Mouse (Mus musculus): Measurements from ENCODE around the gene Bbs12.

The Bbs12 gene

GRCm38 (mm10) chr3:37326627-37327026 lies 14.3 kb downstream of the Bbs12 start:
- no peak for DNase-seq (ENCODE audit: low spot score)

DNA sequence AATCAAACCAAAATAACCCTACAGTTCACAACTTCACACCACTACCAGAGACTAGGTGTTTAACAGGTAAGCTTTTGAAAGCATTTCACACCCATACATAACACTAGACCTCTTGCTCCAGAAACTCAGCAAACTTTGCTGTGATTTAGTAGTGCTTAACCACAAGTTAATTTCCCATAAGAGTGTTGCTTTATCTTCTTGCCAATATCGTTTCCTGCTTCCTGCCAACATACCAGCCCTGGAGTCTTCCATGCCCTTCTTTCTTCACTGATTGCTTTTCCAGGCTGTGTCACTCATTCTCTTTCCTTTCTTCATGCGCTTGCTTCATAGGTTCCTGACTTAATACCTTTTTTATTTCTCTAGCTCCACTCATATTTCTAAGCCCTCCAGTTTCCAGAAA lies 16.1 kb downstream of the Bbs12 start:
- DNase-seq (ENCODE audit: low spot score), result no peak

GRCm38 (mm10) chr3:37329963-37330362 lies 17.6 kb downstream of the Bbs12 start:
- no peak for DNase-seq (ENCODE audit: low spot score)

DNA sequence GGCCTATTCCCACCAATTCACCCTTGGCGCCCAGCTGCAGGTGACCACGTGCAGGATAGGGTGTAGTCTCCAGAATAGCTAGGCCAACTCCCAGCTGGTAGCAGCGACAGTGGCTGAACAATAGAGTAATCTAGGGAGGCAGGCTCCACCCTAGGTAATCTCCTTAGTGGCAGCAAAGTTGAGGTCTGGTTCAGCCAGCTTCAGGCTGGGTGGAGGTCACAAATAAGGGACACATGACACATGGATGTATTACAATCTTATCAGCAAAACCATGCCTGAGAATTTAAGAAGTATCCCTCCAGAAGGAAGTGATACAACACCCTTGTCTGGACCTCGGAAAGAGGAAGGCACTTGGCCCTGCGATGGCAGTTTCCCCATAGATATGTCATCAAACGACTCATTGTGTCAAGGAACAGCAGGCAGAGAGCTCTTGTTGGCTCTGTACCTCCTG lies 19.7 kb downstream of the Bbs12 start:
- no peak for DNase-seq (ENCODE audit: low spot score)

DNA sequence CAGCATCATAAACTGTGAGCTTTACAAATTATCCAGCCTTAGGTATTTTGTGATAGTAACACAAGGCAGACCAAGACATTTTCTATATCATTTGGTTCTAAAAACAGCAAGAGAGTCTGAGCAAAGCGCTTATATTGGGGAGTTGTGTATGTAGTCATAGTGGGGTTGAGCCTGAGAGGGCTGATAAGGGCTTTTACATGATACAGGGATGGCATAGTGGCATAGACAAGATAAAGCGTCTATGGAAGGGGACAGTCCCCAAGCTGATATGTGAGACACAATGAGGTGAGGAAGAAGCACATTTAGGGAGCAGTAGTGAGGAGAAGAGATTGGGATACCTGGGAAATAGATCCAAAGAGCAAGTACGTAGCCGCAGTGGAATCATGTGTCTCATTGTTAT lies 21.7 kb downstream of the Bbs12 start:
- DNase-seq (ENCODE audit: low spot score), result no peak

- DNase-seq (ENCODE audit: low spot score), result peak; percentile 47
Measured at GRCm38 (mm10) chr3:37341110-37341509, 28.8 kb downstream of the Bbs12 start.

GRCm38 (mm10) chr3:37342811-37343210 lies 30.5 kb downstream of the Bbs12 start:
- no peak for DNase-seq (ENCODE audit: low spot score)

DNA sequence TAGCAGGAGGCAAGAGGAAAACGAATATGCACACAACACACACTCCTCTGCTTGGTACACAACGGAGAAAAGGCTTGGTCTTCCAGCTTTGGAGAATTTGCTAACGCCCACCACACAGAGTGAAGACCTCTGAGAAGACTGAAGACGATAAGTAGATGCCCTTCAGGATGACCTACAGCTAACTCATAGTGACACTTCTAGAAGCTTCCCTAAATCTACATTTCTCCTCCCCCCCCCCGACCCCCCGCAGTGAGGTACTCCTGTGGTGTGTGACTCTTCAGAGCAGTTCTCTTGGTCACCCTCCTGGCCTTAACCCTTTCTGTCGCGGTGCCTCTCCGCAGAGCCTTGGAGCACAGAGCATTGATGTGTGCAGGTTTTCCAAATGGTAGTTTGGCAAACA lies 35.3 kb downstream of the Bbs12 start:
- DNase-seq (ENCODE audit: low spot score), result no peak

DNA sequence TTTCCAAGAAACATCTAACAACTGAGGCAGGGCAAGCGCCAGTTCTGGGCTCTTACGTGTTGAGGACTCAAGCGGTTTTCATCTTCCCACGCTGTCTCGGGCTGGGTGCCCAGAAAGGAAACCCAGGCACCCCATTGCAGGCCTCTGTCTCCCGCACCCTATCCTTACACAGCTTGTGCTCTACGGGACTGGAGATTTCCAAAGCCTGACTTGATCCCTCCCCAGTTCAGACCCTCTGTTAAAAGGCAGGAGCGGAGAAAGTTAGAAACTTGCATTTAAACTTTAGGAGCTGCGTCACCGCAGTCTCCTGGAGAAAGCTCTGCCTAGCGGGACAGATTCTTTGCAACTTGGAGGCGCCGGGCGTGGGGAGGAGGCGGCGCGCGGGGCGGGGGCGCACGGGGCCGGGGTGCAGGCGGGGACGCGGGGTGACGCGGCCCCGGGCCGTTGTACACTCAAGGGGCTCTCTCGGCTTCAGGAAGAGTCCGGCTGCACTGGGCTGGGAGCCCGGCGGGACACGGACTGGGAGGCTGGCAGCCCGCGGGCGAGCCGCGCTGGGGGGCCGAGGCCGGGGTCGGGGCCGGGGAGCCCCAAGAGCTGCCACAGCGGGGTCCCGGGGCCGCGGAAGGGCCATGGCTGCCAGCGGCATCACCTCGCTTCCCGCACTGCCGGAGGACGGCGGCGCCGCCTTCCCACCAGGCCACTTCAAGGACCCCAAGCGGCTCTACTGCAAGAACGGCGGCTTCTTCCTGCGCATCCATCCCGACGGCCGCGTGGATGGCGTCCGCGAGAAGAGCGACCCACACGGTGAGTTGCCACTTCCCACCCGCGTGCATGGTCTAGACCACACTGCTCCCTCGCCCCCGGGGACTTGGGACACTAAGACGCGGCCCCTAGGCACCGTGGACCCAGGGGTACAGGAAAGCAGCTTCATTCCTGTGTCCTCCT lies 36.1 kb downstream of the Bbs12 start, which contains the start of gene Fgf2:
Gene Fgf2 (plus strand): TSS at position 126 of the 945 bp plus-strand sequence.
- peak; percentile 37 for DNase-seq (ENCODE audit: low spot score)

GRCm38 (mm10) chr3:37349166-37349548 lies 36.8 kb downstream of the Bbs12 start:
- DNase-seq (ENCODE audit: low spot score), result no peak

DNA sequence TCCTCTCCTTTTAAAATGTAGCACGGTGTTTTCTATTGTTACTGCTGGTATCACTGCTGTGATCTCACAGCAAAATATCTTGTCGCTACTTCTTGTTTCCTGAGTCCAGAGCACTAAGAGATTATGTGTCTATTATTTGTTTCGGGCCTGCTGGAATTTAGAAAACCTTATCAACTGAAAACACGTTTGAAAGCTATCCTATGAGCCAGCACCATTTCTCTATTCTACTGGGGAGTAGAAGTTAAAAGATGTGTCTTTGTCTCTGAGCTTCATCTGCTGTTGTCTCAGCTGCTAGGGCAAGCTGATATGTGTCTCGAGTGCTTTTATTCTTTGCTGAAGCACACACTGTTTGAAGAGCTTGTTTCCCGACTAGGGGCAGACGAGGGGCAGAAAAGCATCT lies 38.0 kb downstream of the Bbs12 start:
- DNase-seq (ENCODE audit: low spot score), result no peak

GRCm38 (mm10) chr3:37353951-37354481 lies 41.7 kb downstream of the Bbs12 start:
- no peak for DNase-seq (ENCODE audit: low spot score)

- no peak for DNase-seq (ENCODE audit: low spot score)
Measured at GRCm38 (mm10) chr3:37354737-37355136, 42.4 kb downstream of the Bbs12 start.

DNA sequence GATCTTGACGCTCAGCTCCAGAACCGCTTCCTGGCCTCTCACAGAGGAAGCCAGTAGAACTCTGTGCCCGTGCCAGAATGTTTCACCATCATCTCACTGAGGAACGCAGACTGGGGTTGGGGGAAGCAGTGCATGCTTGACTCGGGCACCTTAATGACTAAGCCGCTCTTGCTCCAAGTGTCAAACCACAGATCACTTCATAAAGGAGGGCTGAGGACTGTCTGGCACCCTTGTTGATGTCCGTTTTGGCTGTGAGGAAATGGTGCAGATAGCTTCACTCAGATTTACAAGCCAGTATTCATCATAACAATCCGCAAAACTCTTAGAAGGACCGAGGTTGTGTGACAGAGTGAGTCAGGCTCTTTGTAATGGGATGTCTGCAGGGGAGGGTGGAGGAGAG lies 48.4 kb downstream of the Bbs12 start:
- DNase-seq (ENCODE audit: low spot score), result no peak

GRCm38 (mm10) chr3:37365144-37365543 lies 52.8 kb downstream of the Bbs12 start:
- DNase-seq (ENCODE audit: low spot score), result no peak

- DNase-seq (ENCODE audit: low spot score), result no peak
Measured at GRCm38 (mm10) chr3:37365976-37366375, 53.6 kb downstream of the Bbs12 start.

DNA sequence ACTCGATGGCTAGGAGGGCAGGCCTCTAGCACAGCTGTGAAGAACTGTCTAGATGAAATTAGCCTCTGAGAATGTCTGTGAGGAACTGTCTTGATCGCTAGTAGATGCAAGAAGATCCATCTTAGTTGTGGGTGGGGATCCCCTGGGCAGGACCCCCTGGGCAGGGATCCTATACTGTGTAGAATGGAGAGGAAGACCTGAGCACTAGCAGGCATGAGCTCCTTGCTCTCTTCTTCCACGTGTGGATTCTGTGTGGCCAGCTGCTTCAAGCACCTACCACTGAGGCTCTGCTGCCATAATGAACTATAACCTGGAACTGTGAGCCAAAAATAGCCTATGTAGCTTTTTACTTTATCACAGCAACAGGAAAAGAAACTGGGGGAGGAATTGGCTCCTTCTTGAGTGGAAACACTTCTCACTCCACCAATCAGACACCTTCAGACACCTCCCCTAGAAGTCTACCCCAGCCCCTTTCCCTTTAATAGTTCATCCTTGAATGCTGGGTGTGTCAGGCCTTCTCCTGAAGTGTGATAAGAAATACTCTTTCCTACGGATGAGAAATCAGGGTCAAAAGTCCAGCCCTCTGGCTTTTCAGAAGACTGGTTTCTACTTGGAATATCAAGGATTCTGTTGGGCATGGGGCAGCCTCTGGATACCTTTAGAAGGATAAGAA lies 54.2 kb downstream of the Bbs12 start:
- no peak for DNase-seq (ENCODE audit: low spot score)

DNA sequence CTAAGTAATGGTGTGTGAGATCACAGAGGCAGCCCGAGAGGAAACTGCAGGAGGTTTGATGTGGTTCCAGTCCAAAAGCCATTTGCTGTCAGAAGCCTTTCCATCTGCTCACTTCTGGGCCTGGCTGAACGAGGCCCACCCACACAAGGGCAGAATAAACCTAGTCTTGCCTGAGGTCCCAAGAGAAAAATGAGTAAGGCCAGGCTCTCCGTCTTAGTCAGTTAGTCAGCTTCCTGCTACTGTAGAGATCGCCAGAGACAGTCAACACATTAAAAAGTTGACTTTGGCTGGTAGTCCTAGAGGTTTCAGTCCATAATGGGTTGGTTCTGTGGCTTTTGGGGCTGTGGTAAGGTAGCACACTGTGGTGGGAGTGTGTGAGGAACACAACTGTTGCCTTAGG lies 58.1 kb downstream of the Bbs12 start:
- DNase-seq (ENCODE audit: low spot score), result no peak
